Mouse (Mus musculus): ENCODE measurements at regions not wholly inside any gene's neighbourhood (a gene's known extent, or its start where the extent isn't known, plus 50 kb on each side); places are given as distances from the start of the nearest gene placed in this dataset.

GRCm38 (mm10) chr1:7398678-7399218 lies 2591.1 kb downstream of the Gm37988 start:
- TF ChIP-seq POLR2A (IDR thresholded peaks at IDR 0.05; ENCODE audit: borderline replicate concordance, control insufficient read depth, low read depth, low read length) (no peak), CTCF (IDR thresholded peaks at IDR 0.05; ENCODE audit: control insufficient read depth, insufficient read depth, low read length) (no peak)
